Mouse (Mus musculus) forebrain, embryonic 15.5 days (tissue): ENCODE data around the gene Tmem38b. TPM values are rescaled to one million over a fixed set of nuclear protein-coding genes. Genes with fewer than 3 reads are reported as not detected.

Experiments
- ATAC-seq: fragments of 200-750 bp; cut with Nextera tagmentation; replicated peaks from 2 replicates; pipeline ENCODE4 v1.8.0; 2017; ENCODE audit warnings: mild to moderate bottlenecking, moderate TSS enrichment, moderate library complexity
- H3K27ac ChIP-seq: fragments of 300-500 bp; sonication (generic); replicated peaks from 2 replicates; pipeline ENCODE4 v1.5.1; 2015; ENCODE audit warnings: mild to moderate bottlenecking, inconsistent platforms
- H3K27me3 ChIP-seq: fragments of 300-500 bp; sonication (generic); 2 replicates; pipeline ENCODE4 v1.6.1; 2015; ENCODE audit warnings: inconsistent platforms
- H3K36me3 ChIP-seq: fragments of 300-500 bp; sonication (generic); 2 replicates; pipeline ENCODE4 v1.6.1; 2015; ENCODE audit warnings: mild to moderate bottlenecking, inconsistent platforms
- H3K4me1 ChIP-seq: fragments of 300-500 bp; sonication (generic); 2 replicates; pipeline ENCODE4 v1.6.1; 2015; ENCODE audit warnings: inconsistent platforms
- H3K4me2 ChIP-seq: fragments of 300-500 bp; sonication (generic); replicated peaks from 2 replicates; pipeline ENCODE4 v1.6.1; 2015; ENCODE audit warnings: mild to moderate bottlenecking, inconsistent platforms
- H3K4me3 ChIP-seq: fragments of 300-500 bp; sonication (generic); 2 replicates; pipeline ENCODE4 v1.5.1; 2015; ENCODE audit warnings: mild to moderate bottlenecking, inconsistent platforms
- H3K9ac ChIP-seq: fragments of 300-500 bp; sonication (generic); replicated peaks from 2 replicates; pipeline ENCODE4 v1.6.1; 2015; ENCODE audit warnings: mild to moderate bottlenecking, inconsistent platforms
- H3K9me3 ChIP-seq: fragments of 300-500 bp; sonication (generic); 2 replicates; pipeline ENCODE4 v1.6.1; 2016; ENCODE audit warnings: inconsistent platforms
- WGBS: fragments of 180-500 bp; shearing (Covaris S2); methylation state at CpG from one replicate; pipeline ENCODE4 v1.1.7; 2015; ENCODE audit warnings: mixed read lengths; 5-methylcytosine and 5-hydroxymethylcytosine counted together
- polyA plus RNA-seq: library from polyadenylated mRNA; unstranded; fragments of >200 nt; fragmentation: Nextera tagmentation; extraction: Ambion mirVana; gene quantifications from 2 replicates; pipeline ENCODE4 v1.2.1, GENCODE M21; 2015

Gene Tmem38b
- polyA plus RNA-seq, 1 experiment from 2014 or later = 6.7 TPM

GRCm38 (mm10) chr4:53859944-53860343, 34.1 kb downstream of the Tmem38b start:
- no peak for ATAC-seq
- Histone ChIP-seq H3K4me2 (no peak overlapping the region), H3K27me3 (no peaks in the 10 kb centered on the region), H3K4me1 (no peaks in the 10 kb centered on the region), H3K9ac (no peak overlapping the region), H3K27ac (no peak overlapping the region), H3K9me3 (no peaks in the 10 kb centered on the region), H3K4me3 (no peak overlapping the region), H3K36me3 (no peaks in the 10 kb centered on the region)
- 52% methylated on average over 18 of the region's 18 CpGs for WGBS

- Histone ChIP-seq H3K4me1 (no peaks in the 10 kb centered on the region), H3K9me3 (no peaks in the 10 kb centered on the region), H3K36me3 (no peaks in the 10 kb centered on the region), H3K9ac (no peak overlapping the region), H3K27ac (no peak overlapping the region), H3K4me2 (no peak overlapping the region), H3K4me3 (no peak overlapping the region), H3K27me3 (no peaks in the 10 kb centered on the region)
- 72% methylated on average over 6 of the region's 6 CpGs for WGBS
- ATAC-seq = no peak
Measured at GRCm38 (mm10) chr4:53862101-53862500, 36.3 kb downstream of the Tmem38b start.

GRCm38 (mm10) chr4:53864098-53864820, 38.4 kb downstream of the Tmem38b start:
- H3K36me3 ChIP-seq = no peaks in the 10 kb centered on the region
- no peak overlapping the region for H3K4me3 ChIP-seq
- WGBS = 89% methylated on average over 19 of the region's 19 CpGs
- no peak for ATAC-seq
- no peaks in the 10 kb centered on the region for H3K27me3 ChIP-seq
- no peak overlapping the region for H3K27ac ChIP-seq
- no peak overlapping the region for H3K9ac ChIP-seq
- H3K4me2 ChIP-seq = no peak overlapping the region
- no peaks in the 10 kb centered on the region for H3K9me3 ChIP-seq
- no peaks in the 10 kb centered on the region for H3K4me1 ChIP-seq

GRCm38 (mm10) chr4:53866459-53866858, 40.6 kb downstream of the Tmem38b start:
- peaks cover 3% of the 10 kb centered on the region; the same call in 1 of the 2 replicates for H3K9me3 ChIP-seq
- no peak overlapping the region for H3K4me3 ChIP-seq
- H3K27me3 ChIP-seq = no peaks in the 10 kb centered on the region
- no peak overlapping the region for H3K9ac ChIP-seq
- ATAC-seq = no peak
- H3K4me2 ChIP-seq = no peak overlapping the region
- no peaks in the 10 kb centered on the region for H3K4me1 ChIP-seq
- no peaks in the 10 kb centered on the region for H3K36me3 ChIP-seq
- no peak overlapping the region for H3K27ac ChIP-seq

- ATAC-seq = 0 out of 2 replicates have a peak, but pooled peaks have one; percentile 35
- WGBS = 54% methylated on average over 24 of the region's 24 CpGs
- Histone ChIP-seq H3K4me1 (no peaks in the 10 kb centered on the region), H3K27me3 (no peaks in the 10 kb centered on the region), H3K27ac (no peak overlapping the region), H3K36me3 (no peaks in the 10 kb centered on the region), H3K4me2 (peak overlapping the region; percentile 21; the same call in 1 of the 2 replicates), H3K4me3 (no peak overlapping the region), H3K9me3 (no peaks in the 10 kb centered on the region), H3K9ac (no peak overlapping the region)
Measured at GRCm38 (mm10) chr4:53878542-53879417, 52.9 kb downstream of the Tmem38b start.

GRCm38 (mm10) chr4:53882921-53883682, 57.3 kb downstream of the Tmem38b start:
- no peak for ATAC-seq

GRCm38 (mm10) chr4:53884351-53885245, 58.8 kb downstream of the Tmem38b start:
- peak; percentile 38; the same call in 1 of the 2 replicates for ATAC-seq
- Histone ChIP-seq H3K36me3 (no peaks in the 10 kb centered on the region), H3K27me3 (no peaks in the 10 kb centered on the region), H3K9me3 (no peaks in the 10 kb centered on the region), H3K9ac (no peak overlapping the region), H3K27ac (no peak overlapping the region), H3K4me1 (peaks cover 10% of the 10 kb centered on the region), H3K4me3 (no peak overlapping the region), H3K4me2 (0 out of 2 replicates have a peak overlapping the region, but pooled peaks have one; percentile 11)
- 52% methylated on average over 14 of the region's 14 CpGs for WGBS

More at GRCm38 (mm10) chr4:53882921-53883682, 57.3 kb downstream of the Tmem38b start:
- H3K27ac ChIP-seq = no peak overlapping the region
- H3K27me3 ChIP-seq = no peaks in the 10 kb centered on the region
- H3K4me3 ChIP-seq = no peak overlapping the region
- no peaks in the 10 kb centered on the region for H3K36me3 ChIP-seq
- H3K4me1 ChIP-seq = peaks cover 10% of the 10 kb centered on the region
- H3K9me3 ChIP-seq = no peaks in the 10 kb centered on the region
- 79% methylated on average over 17 of the region's 17 CpGs for WGBS
- H3K4me2 ChIP-seq = no peak overlapping the region
- no peak overlapping the region for H3K9ac ChIP-seq

GRCm38 (mm10) chr4:53886342-53887088, 60.7 kb downstream of the Tmem38b start:
- Histone ChIP-seq H3K9ac (peak overlapping the region; percentile 10; the same call in 1 of the 2 replicates), H3K4me3 (no peak overlapping the region), H3K27ac (no peak overlapping the region), H3K4me1 (peaks cover 10% of the 10 kb centered on the region), H3K9me3 (no peaks in the 10 kb centered on the region), H3K27me3 (no peaks in the 10 kb centered on the region), H3K36me3 (no peaks in the 10 kb centered on the region), H3K4me2 (peak overlapping the region; percentile 26; the same call in 1 of the 2 replicates)
- WGBS = 43% methylated on average over 22 of the region's 22 CpGs
- ATAC-seq = no peak

- no peaks in the 10 kb centered on the region for H3K36me3 ChIP-seq
- no peaks in the 10 kb centered on the region for H3K4me1 ChIP-seq
- H3K27ac ChIP-seq = peak overlapping the region; percentile 70
- H3K9ac ChIP-seq = no peak overlapping the region
- no peaks in the 10 kb centered on the region for H3K27me3 ChIP-seq
- 78% methylated on average over 1 of the region's 1 CpGs for WGBS
- no peak for ATAC-seq
- H3K4me3 ChIP-seq = no peak overlapping the region
- no peaks in the 10 kb centered on the region for H3K9me3 ChIP-seq
- H3K4me2 ChIP-seq = no peak overlapping the region
Measured at GRCm38 (mm10) chr4:53895335-53895734, 69.5 kb downstream of the Tmem38b start.

- WGBS = 58% methylated on average over 7 of the region's 7 CpGs
- Histone ChIP-seq H3K27me3 (no peaks in the 10 kb centered on the region), H3K4me1 (no peaks in the 10 kb centered on the region), H3K9ac (no peak overlapping the region), H3K27ac (peak overlapping the region; percentile 88), H3K9me3 (no peaks in the 10 kb centered on the region), H3K36me3 (no peaks in the 10 kb centered on the region), H3K4me2 (no peak overlapping the region), H3K4me3 (no peak overlapping the region)
- ATAC-seq = peak; percentile 91
Measured at GRCm38 (mm10) chr4:53896150-53896833, 70.4 kb downstream of the Tmem38b start.
